In genomic region chr5:102070414-102070768, GRCm38 (mm10) we compare ENCODE assay signal across 7 mouse cellular contexts. TPM values are rescaled to one million over a fixed set of nuclear protein-coding genes. Genes with fewer than 3 reads are reported as not detected.
DNase-seq lines count a peak whose midpoint lies in the region; ATAC-seq and TF ChIP-seq lines count a peak whose summit lies in the region.

No protein-coding gene starts in this region.

- H3K27ac ChIP-seq in neural tube, embryonic 11.5 days (ENCODE audit: low read depth, low read length) = peak overlapping the region; percentile 98
- peak overlapping the region; percentile 96 for H3K27ac ChIP-seq in embryonic facial prominence, embryonic 14.5 days (replicated peaks; ENCODE audit: low read depth, low read length)
- peak overlapping the region; percentile 99 for H3K27ac ChIP-seq in hindbrain, embryonic 13.5 days
- peak overlapping the region; percentile 94 for H3K27ac ChIP-seq in lung, postnatal 0 days (ENCODE audit: low read length)
- peak overlapping the region; percentile 85 for H3K27ac ChIP-seq in stomach, embryonic 15.5 days

- no peak for ATAC-seq in neural tube, embryonic 11.5 days (ENCODE audit: insufficient read depth, low FRiP score, low TSS enrichment)
- ATAC-seq in embryonic facial prominence, embryonic 14.5 days (ENCODE audit: low read depth) = no peak
- ATAC-seq in hindbrain, embryonic 13.5 days (ENCODE audit: low FRiP score) = peak; percentile 8; the same call in 1 of the 2 replicates
- ATAC-seq in lung, postnatal 0 days = no peak
- no peak for ATAC-seq in stomach, embryonic 15.5 days (ENCODE audit: insufficient read depth, low FRiP score, low read depth)

- no peak for TF ChIP-seq EP300 in lung, postnatal 0 days (IDR thresholded peaks at IDR 0.05)

- no peak; the same call in 1 of the 2 replicates for TF ChIP-seq CTCF in lung, postnatal 0 days (IDR thresholded peaks at IDR 0.05)

- H3K9ac ChIP-seq in neural tube, embryonic 11.5 days (ENCODE audit: low read length) = peak overlapping the region; percentile 99
- H3K9ac ChIP-seq in embryonic facial prominence, embryonic 14.5 days (ENCODE audit: low read depth, low read length) = peak overlapping the region; percentile 98
- H3K9ac ChIP-seq in hindbrain, embryonic 13.5 days = peak overlapping the region; percentile 99
- peak overlapping the region; percentile 90 for H3K9ac ChIP-seq in lung, postnatal 0 days (replicated peaks; ENCODE audit: low read depth)
- H3K9ac ChIP-seq in stomach, embryonic 15.5 days = peak overlapping the region; percentile 60; the same call in 1 of the 2 replicates

- no peaks in the 10 kb centered on the region for H3K36me3 ChIP-seq in neural tube, embryonic 11.5 days (ENCODE audit: control insufficient read depth, insufficient read depth, low read length)
- no peaks in the 10 kb centered on the region for H3K36me3 ChIP-seq in embryonic facial prominence, embryonic 14.5 days (ENCODE audit: control insufficient read depth, insufficient read depth, low read length)
- H3K36me3 ChIP-seq in hindbrain, embryonic 13.5 days = no peaks in the 10 kb centered on the region
- no peaks in the 10 kb centered on the region for H3K36me3 ChIP-seq in lung, postnatal 0 days (ENCODE audit: insufficient read depth, low read length)
- no peaks in the 10 kb centered on the region for H3K36me3 ChIP-seq in stomach, embryonic 15.5 days

- H3K4me3 ChIP-seq in neural tube, embryonic 11.5 days (ENCODE audit: low read depth, low read length) = peak overlapping the region; percentile 93
- peak overlapping the region; percentile 92 for H3K4me3 ChIP-seq in embryonic facial prominence, embryonic 14.5 days (ENCODE audit: low read depth, low read length)
- H3K4me3 ChIP-seq in hindbrain, embryonic 13.5 days = peak overlapping the region; percentile 85
- peak overlapping the region; percentile 96 for H3K4me3 ChIP-seq in lung, postnatal 0 days (ENCODE audit: low read depth, low read length)
- peak overlapping the region; percentile 90 for H3K4me3 ChIP-seq in stomach, embryonic 15.5 days (replicated peaks)

- H3K4me1 ChIP-seq in neural tube, embryonic 11.5 days (ENCODE audit: control insufficient read depth, insufficient read depth, low read length) = no peaks in the 10 kb centered on the region; the same call in 1 of the 2 replicates
- peaks cover 17% of the 10 kb centered on the region; the same call in 1 of the 2 replicates for H3K4me1 ChIP-seq in embryonic facial prominence, embryonic 14.5 days (ENCODE audit: control insufficient read depth, insufficient read depth, low read length)
- peaks cover 40% of the 10 kb centered on the region for H3K4me1 ChIP-seq in hindbrain, embryonic 13.5 days (replicated peaks)
- H3K4me1 ChIP-seq in lung, postnatal 0 days (ENCODE audit: insufficient read depth, low read depth, low read length) = peaks cover 1% of the 10 kb centered on the region; the same call in 1 of the 2 replicates
- peaks cover 11% of the 10 kb centered on the region; the same call in 1 of the 2 replicates for H3K4me1 ChIP-seq in stomach, embryonic 15.5 days

- DNase-seq in neural tube, embryonic 11.5 days (ENCODE audit: low spot score) = no peak
- no peak for DNase-seq in neural tube, embryonic 10.5 days (ENCODE audit: extremely low spot score, low spot score)
- peak; percentile 49 for DNase-seq in embryonic facial prominence, embryonic 14.5 days (ENCODE audit: low spot score)
- DNase-seq in lung, postnatal 0 days (ENCODE audit: low spot score) = peak; percentile 66
- DNase-seq in frontal cortex, postnatal 25 days (ENCODE audit: low spot score in 2 of 2) = no peak

- no peaks in the 10 kb centered on the region for H3K27me3 ChIP-seq in neural tube, embryonic 11.5 days (ENCODE audit: control insufficient read depth, insufficient read depth, low read length)
- no peaks in the 10 kb centered on the region for H3K27me3 ChIP-seq in embryonic facial prominence, embryonic 14.5 days (replicated peaks; ENCODE audit: control insufficient read depth, insufficient read depth, low read length)
- H3K27me3 ChIP-seq in hindbrain, embryonic 13.5 days = no peaks in the 10 kb centered on the region
- no peaks in the 10 kb centered on the region for H3K27me3 ChIP-seq in lung, postnatal 0 days (replicated peaks; ENCODE audit: insufficient read depth, low read length)
- H3K27me3 ChIP-seq in stomach, embryonic 15.5 days (replicated peaks) = no peaks in the 10 kb centered on the region

- 11% methylated on average over 6 of the region's 6 CpGs for WGBS in neural tube, embryonic 11.5 days
- WGBS in embryonic facial prominence, embryonic 14.5 days = 10% methylated on average over 6 of the region's 6 CpGs
- 10% methylated on average over 6 of the region's 6 CpGs for WGBS in hindbrain, embryonic 13.5 days
- WGBS in lung, postnatal 0 days = 13% methylated on average over 6 of the region's 6 CpGs
- WGBS in stomach, embryonic 15.5 days = 12% methylated on average over 6 of the region's 6 CpGs

- H3K9me3 ChIP-seq in neural tube, embryonic 11.5 days (ENCODE audit: control insufficient read depth, low read length) = no peaks in the 10 kb centered on the region
- no peaks in the 10 kb centered on the region for H3K9me3 ChIP-seq in embryonic facial prominence, embryonic 14.5 days (ENCODE audit: control insufficient read depth, low read length)
- no peaks in the 10 kb centered on the region for H3K9me3 ChIP-seq in hindbrain, embryonic 13.5 days
- no peaks in the 10 kb centered on the region for H3K9me3 ChIP-seq in lung, postnatal 0 days (ENCODE audit: low read length)
- H3K9me3 ChIP-seq in stomach, embryonic 15.5 days = no peaks in the 10 kb centered on the region

- H3K4me2 ChIP-seq in neural tube, embryonic 11.5 days (ENCODE audit: low read depth) = peak overlapping the region; percentile 72
- H3K4me2 ChIP-seq in embryonic facial prominence, embryonic 14.5 days (ENCODE audit: low read depth, low read length) = peak overlapping the region; percentile 90
- peak overlapping the region; percentile 73 for H3K4me2 ChIP-seq in hindbrain, embryonic 13.5 days
- H3K4me2 ChIP-seq in lung, postnatal 0 days (replicated peaks; ENCODE audit: low read depth, low read length) = peak overlapping the region; percentile 88
- peak overlapping the region; percentile 80 for H3K4me2 ChIP-seq in stomach, embryonic 15.5 days

RNA-seq across cellular contexts. Expression of gene Wdfy3, which starts 0.7 kb away (rescaled TPM):
- 26.0 and 29.0 TPM in 2 replicates for polyA plus RNA-seq in neural tube, embryonic 11.5 days (2014; fragmentation: Nextera tagmentation; extraction: Ambion mirVana)
- 19.5 and 20.0 TPM in 2 replicates for polyA plus RNA-seq in embryonic facial prominence, embryonic 14.5 days (2014; fragmentation: Nextera tagmentation; extraction: Ambion mirVana)
- polyA plus RNA-seq in hindbrain, embryonic 13.5 days (2015; fragmentation: Nextera tagmentation; extraction: Ambion mirVana) = 29.1 and 30.0 TPM in 2 replicates
- 9.9 and 11.9 TPM in 2 replicates for polyA plus RNA-seq in lung, postnatal 0 days (2015; fragmentation: Nextera tagmentation; extraction: Ambion mirVana)
- polyA plus RNA-seq in stomach, embryonic 15.5 days (2015; fragmentation: Nextera tagmentation; extraction: Ambion mirVana) = 11.3 TPM in 2 replicates

Comparison
In these comparisons a context has a peak if more than half of its experiments do, and no peak if none do; other contexts are left out.
1. DNase-seq: peak in embryonic facial prominence, embryonic 14.5 days (single experiment) and lung, postnatal 0 days (single experiment); none in neural tube, embryonic 11.5 days (single experiment), neural tube, embryonic 10.5 days (single experiment) and frontal cortex, postnatal 25 days (0 of 2).
2. Peak in every context shown above with its lines, with median percentiles within 50 percentile points of each other: H3K27ac ChIP-seq, H3K4me2 ChIP-seq, H3K4me3 ChIP-seq and H3K9ac ChIP-seq.